Mouse (Mus musculus) cortical plate, adult 2 months (tissue): ENCODE measurements around the gene Daw1. TPM values are rescaled to one million over a fixed set of nuclear protein-coding genes. Genes with fewer than 3 reads are reported as not detected.

Source experiments
- H3K27ac ChIP-seq: fragments of 200-500 bp; 2 replicates; pipeline ENCODE4 v1.5.1; 2012; ENCODE audit warnings: low read length, control low read depth, inconsistent platforms; ENCODE audit not compliant: insufficient read depth
- H3K4me1 ChIP-seq: fragments of 200-500 bp; 2 replicates; pipeline ENCODE4 v1.6.1; 2011; ENCODE audit warnings: low read length; ENCODE audit not compliant: control insufficient read depth, insufficient read depth
- H3K4me3 ChIP-seq: fragments of 200-500 bp; 2 replicates; pipeline ENCODE4 v1.5.1; 2011; ENCODE audit warnings: mild to moderate bottlenecking, low read length, control low read depth; ENCODE audit not compliant: insufficient read depth
- CTCF ChIP-seq: fragments of 200-500 bp; IDR thresholded peaks from 2 replicates; pipeline ENCODE4 v1.5.1; 2011; ENCODE audit warnings: mild to moderate bottlenecking, control low read depth, low read length; ENCODE audit not compliant: insufficient read depth; ENCODE audit errors: extremely low read depth
- POLR2A ChIP-seq: fragments of 200-500 bp; IDR thresholded peaks from 2 replicates; pipeline ENCODE4 v1.6.1; 2011; ENCODE audit warnings: mild to moderate bottlenecking, low read length, control low read depth; ENCODE audit not compliant: insufficient read depth; ENCODE audit errors: extremely low read depth
- polyA plus RNA-seq: library from polyadenylated mRNA; depleted of rRNA; stranded (reverse); fragments of >200 nt; gene quantifications from 2 replicates; pipeline ENCODE4 v1.2.3, GENCODE M21; 2012; rRNA removed

Gene Daw1
- 0.30 and 0.56 TPM in 2 replicates for polyA plus RNA-seq

DNA sequence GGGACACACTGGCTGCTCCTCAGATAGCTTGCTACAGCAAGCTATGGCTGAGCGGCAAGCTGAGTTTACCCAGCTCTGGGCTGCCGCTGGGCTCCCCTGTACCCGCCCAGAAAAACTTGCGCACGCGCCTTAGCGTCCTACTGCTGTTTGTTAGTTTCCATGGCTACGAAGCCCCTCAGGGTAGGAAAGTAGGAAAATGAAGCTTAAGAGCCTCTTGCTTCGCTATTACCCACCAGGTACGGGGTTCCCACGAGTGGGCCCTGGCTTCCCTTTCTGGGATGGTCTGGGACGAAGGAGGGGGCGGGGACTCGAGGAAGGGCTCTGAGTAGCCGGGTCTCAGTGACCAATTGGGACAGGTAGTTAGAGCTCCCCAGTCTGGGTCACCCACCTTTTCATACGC lies at the start of gene Daw1:
Gene Daw1 (plus strand): TSS at position 150 of the 400 bp plus-strand sequence.
- H3K4me1 ChIP-seq = no peaks in the 10 kb centered on the region
- H3K4me3 ChIP-seq = peak within 1 kb of the TSS; percentile 48
- TF ChIP-seq POLR2A = no peak
- TF ChIP-seq CTCF = no peak
- H3K27ac ChIP-seq = no peak within 1 kb of the TSS

- Histone ChIP-seq H3K4me3 (no peak overlapping the region), H3K4me1 (no peaks in the 10 kb centered on the region), H3K27ac (no peak overlapping the region)
- TF ChIP-seq POLR2A (no peak), CTCF (no peak)
These were observed 48.6 kb upstream of the Daw1 start for GRCm38 (mm10) chr1:83110992-83111391.

GRCm38 (mm10) chr1:83111726-83112125 lies 47.8 kb upstream of the Daw1 start:
- no peak overlapping the region for H3K27ac ChIP-seq
- no peak for TF ChIP-seq CTCF
- no peak overlapping the region for H3K4me3 ChIP-seq
- H3K4me1 ChIP-seq = no peaks in the 10 kb centered on the region

GRCm38 (mm10) chr1:83116447-83117137 lies 43.0 kb upstream of the Daw1 start, which contains the start of gene Ccl20:
Gene Ccl20, plus strand, starts transcription at chr1:83116766.
- no peak within 1 kb of the TSS for H3K4me3 ChIP-seq
- no peaks in the 10 kb centered on the region; the same call in 1 of the 2 replicates for H3K4me1 ChIP-seq
- TF ChIP-seq CTCF (no peak), POLR2A (no peak)
- no peak within 1 kb of the TSS for H3K27ac ChIP-seq

DNA sequence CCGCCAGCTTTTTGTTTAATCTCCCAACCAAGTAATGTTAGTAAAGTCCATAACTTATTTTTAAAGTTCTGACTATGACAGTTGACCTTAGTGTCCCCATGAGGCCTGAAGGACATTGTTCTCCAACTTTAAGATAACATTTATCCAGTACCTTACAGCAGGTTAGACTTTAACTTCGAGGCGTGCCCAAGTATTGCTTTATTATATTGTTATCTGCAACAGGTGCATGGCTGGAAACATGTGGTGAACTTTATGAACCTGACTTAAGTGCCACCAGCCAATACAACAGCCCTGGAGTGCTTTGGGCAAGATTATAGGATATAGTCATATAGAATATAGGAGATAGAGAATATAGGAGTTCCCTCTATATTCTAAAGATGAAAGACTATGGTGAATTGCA lies 42.3 kb upstream of the Daw1 start:
- TF ChIP-seq CTCF (no peak), POLR2A (no peak)
- H3K4me1 ChIP-seq = no peaks in the 10 kb centered on the region; the same call in 1 of the 2 replicates
- H3K27ac ChIP-seq = no peak overlapping the region
- no peak overlapping the region for H3K4me3 ChIP-seq

- H3K27ac ChIP-seq = no peak overlapping the region
- TF ChIP-seq POLR2A = no peak
- TF ChIP-seq CTCF = no peak
- no peak overlapping the region for H3K4me3 ChIP-seq
- no peaks in the 10 kb centered on the region; the same call in 1 of the 2 replicates for H3K4me1 ChIP-seq
These were observed 41.9 kb upstream of the Daw1 start for GRCm38 (mm10) chr1:83117661-83118060.

DNA sequence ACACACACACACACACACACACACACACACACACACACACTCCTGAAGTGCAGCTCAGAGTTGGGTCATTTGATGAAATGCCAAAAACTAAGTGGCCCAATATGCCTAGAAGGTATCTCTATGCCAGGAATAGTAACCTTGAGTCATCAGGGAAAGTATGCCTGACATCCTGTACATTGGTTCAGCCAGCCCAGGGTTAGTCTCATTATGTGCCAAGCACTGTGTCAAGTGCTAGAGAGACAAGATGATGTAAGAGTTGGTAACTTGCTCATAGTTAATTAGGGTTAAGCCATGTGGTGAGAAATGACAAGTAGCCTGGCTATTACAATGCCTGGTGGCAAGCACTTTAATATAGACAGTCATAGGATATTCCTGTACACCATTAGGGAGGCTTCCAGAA lies 39.6 kb upstream of the Daw1 start:
- H3K27ac ChIP-seq = no peak overlapping the region
- no peak overlapping the region for H3K4me3 ChIP-seq
- TF ChIP-seq POLR2A (no peak), CTCF (no peak)
- no peaks in the 10 kb centered on the region; the same call in 1 of the 2 replicates for H3K4me1 ChIP-seq

DNA sequence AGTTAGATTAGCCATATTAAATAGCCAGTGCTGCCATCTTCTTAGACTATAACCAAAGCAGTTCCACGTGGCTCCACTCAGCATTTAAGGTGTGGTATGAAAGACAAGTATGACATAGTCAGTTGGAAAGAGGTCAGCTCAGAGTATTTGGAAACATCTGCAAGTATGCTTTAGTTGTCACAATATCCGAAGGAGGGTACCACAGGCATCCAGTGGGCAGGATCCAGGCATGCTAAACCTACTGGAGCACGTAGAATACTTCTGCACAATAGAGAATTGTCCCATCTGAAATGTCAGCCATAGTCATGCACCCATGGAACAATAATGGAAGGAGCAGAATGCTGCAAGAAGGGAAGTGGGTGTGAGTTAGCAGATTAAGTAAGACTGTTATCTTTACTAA lies 39.2 kb upstream of the Daw1 start:
- Histone ChIP-seq H3K27ac (no peak overlapping the region), H3K4me1 (no peaks in the 10 kb centered on the region; the same call in 1 of the 2 replicates), H3K4me3 (no peak overlapping the region)
- no peak for TF ChIP-seq POLR2A
- no peak for TF ChIP-seq CTCF

DNA sequence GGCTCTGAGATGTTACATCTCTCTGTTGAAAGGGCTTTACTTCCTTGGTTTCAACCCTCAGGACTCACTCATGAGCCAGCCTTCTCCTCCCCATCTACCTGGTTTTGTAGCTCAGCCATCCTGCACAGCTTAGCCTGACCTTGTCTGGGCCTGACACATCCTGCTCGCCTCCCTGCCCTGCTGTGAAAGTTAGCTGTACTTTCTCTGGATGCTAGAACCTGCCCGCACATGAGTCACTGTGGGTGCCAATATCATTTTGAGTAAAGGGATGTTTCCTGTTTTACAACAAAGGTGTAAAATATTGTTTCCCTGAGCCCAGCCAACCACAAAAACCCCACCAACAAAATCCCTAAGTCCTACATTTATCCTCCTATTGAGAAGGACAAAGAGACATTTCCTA lies 36.4 kb upstream of the Daw1 start:
- no peaks in the 10 kb centered on the region for H3K4me1 ChIP-seq
- H3K4me3 ChIP-seq = no peak overlapping the region
- TF ChIP-seq POLR2A = no peak
- TF ChIP-seq CTCF = no peak
- H3K27ac ChIP-seq = no peak overlapping the region

DNA sequence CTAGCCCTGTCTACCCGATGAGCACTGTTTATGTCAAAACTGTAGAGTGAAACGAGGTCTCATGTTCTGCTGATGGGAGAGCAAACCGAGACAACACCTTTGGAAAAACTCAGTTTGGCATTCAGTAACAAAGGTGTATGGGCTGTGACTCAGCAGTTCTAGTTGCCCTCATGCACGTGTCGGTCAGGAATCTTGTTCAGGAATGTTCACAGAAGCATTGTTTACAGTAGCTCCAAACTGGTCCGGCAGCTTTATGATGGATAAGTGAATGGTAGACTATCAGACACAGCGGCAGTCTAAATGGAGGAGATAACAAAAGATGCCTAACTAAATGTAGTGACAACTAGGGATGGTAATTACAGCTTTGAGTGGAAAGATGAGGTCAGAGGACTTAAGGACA lies 23.7 kb upstream of the Daw1 start:
- H3K4me1 ChIP-seq = no peaks in the 10 kb centered on the region
- H3K27ac ChIP-seq = no peak overlapping the region
- TF ChIP-seq CTCF (no peak), POLR2A (no peak)

More for the DNA sequence above, 23.7 kb upstream of the Daw1 start:
- H3K4me3 ChIP-seq = no peak overlapping the region
